Mouse (Mus musculus) heart, adult 2 months (tissue): Measurements from ENCODE around the gene Ppp1r37. TPM values are rescaled to one million over a fixed set of nuclear protein-coding genes. Genes with fewer than 3 reads are reported as not detected.

Source experiments
- DNase-seq, 2 experiments: peaks; one replicate each; pipeline ENCODE4 v3.0.0; 2021
- H3K27ac ChIP-seq: fragments of 200-600 bp; 2 replicates; pipeline ENCODE4 v1.8.1; 2022
- H3K27me3 ChIP-seq: fragments of 200-500 bp; 2 replicates; pipeline ENCODE4 v1.6.1; 2012; ENCODE audit warnings: mild to moderate bottlenecking, low read length, inconsistent platforms, mixed read lengths; ENCODE audit not compliant: control insufficient read depth, insufficient read depth
- H3K36me3 ChIP-seq: fragments of 200-500 bp; 2 replicates; pipeline ENCODE4 v1.6.1; 2012; ENCODE audit warnings: low read length, inconsistent platforms; ENCODE audit not compliant: control insufficient read depth, insufficient read depth
- H3K4me1 ChIP-seq: fragments of 200-500 bp; 2 replicates; pipeline ENCODE4 v1.6.1; 2011; ENCODE audit warnings: low read length; ENCODE audit not compliant: control insufficient read depth, insufficient read depth
- H3K4me3 ChIP-seq: fragments of 200-600 bp; 2 replicates; pipeline ENCODE4 v1.8.1; 2022
- H3K79me2 ChIP-seq: fragments of 200-500 bp; replicated peaks from 2 replicates; pipeline ENCODE4 v1.6.1; 2012; ENCODE audit warnings: mild to moderate bottlenecking, inconsistent platforms, low read length, moderate library complexity, mixed read lengths; ENCODE audit not compliant: control insufficient read depth, insufficient read depth
- H3K9ac ChIP-seq: fragments of 200-500 bp; 2 replicates; pipeline ENCODE4 v1.6.1; 2012; ENCODE audit warnings: low read depth, mild to moderate bottlenecking, control low read depth, inconsistent platforms, low read length, mixed read lengths
- CTCF ChIP-seq: fragments of 200-600 bp; IDR thresholded peaks from 2 replicates; pipeline ENCODE4 v1.8.1; 2022; ENCODE audit warnings: antibody characterized with exemption, mild to moderate bottlenecking, moderate library complexity
- EP300 ChIP-seq: fragments of 200-500 bp; IDR thresholded peaks from 2 replicates; pipeline ENCODE4 v1.6.1; 2011; ENCODE audit warnings: low read depth, low read length, control low read depth; ENCODE audit not compliant: insufficient read depth
- POLR2A ChIP-seq: fragments of 200-500 bp; IDR thresholded peaks from 2 replicates; pipeline ENCODE4 v1.6.1; 2011; ENCODE audit warnings: mild to moderate bottlenecking, low read depth, low read length, control low read depth; ENCODE audit not compliant: insufficient read depth
- WGBS: fragments of 180-500 bp; shearing (Covaris S2); methylation state at CpG from one replicate; pipeline ENCODE4 v1.1.7; 2018; 5-methylcytosine and 5-hydroxymethylcytosine counted together
- intact Hi-C: fragments of 180-260 bp; cut with DNase I; formaldehyde crosslinking; loops from one replicate; pipeline ENCODE4 v1.15.1; 2025
- polyA plus RNA-seq: library from polyadenylated mRNA; depleted of rRNA; stranded (reverse); fragments of >200 nt; gene quantifications from 2 replicates; pipeline ENCODE4 v1.2.3, GENCODE M21; 2012
- total RNA-seq, 2 experiments: library from RNA; stranded (reverse); gene quantifications; 2 replicates each; pipeline ENCODE4 v1.2.3; 2021

The Ppp1r37 gene
- total and polyA plus RNA-seq, 3 experiments: 58.0 to 69.5 (median 66.4) TPM

DNA sequence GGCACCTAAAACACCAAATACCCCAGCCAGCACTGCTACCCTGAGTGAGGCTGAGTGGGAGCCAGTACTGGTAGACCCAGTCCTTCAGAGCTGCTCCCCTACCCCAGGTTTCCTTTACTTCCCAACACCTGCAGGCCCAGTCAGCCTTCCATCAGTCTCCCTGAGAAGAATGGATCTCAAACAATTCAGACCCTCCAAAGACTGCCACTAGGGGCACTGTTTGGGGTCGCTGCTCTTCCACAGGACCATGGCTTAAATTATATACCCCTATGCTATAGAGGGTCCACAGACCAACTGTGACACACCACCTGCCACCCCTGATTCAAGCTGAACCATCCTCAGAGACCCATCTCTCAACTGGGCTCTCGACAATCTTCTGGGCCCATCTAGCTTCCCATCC lies 3.9 kb downstream of the Ppp1r37 start:
- H3K27ac ChIP-seq: peak overlapping the region; percentile 57
- TF ChIP-seq CTCF (peak; percentile 63), EP300 (no peak)
- no peak for DNase-seq
- H3K4me1 ChIP-seq: peaks cover 42% of the 10 kb centered on the region
- H3K4me3 ChIP-seq: no peak overlapping the region
- 62% methylated on average over 2 of the region's 2 CpGs for WGBS
- H3K36me3 ChIP-seq: no peaks in the 10 kb centered on the region; the same call in none of the 2 replicates
- H3K27me3 ChIP-seq: no peaks in the 10 kb centered on the region
- no peak overlapping the region for H3K9ac ChIP-seq
- intact Hi-C loops: no loop called here
- peaks cover 12% of the 10 kb centered on the region for H3K79me2 ChIP-seq

DNA sequence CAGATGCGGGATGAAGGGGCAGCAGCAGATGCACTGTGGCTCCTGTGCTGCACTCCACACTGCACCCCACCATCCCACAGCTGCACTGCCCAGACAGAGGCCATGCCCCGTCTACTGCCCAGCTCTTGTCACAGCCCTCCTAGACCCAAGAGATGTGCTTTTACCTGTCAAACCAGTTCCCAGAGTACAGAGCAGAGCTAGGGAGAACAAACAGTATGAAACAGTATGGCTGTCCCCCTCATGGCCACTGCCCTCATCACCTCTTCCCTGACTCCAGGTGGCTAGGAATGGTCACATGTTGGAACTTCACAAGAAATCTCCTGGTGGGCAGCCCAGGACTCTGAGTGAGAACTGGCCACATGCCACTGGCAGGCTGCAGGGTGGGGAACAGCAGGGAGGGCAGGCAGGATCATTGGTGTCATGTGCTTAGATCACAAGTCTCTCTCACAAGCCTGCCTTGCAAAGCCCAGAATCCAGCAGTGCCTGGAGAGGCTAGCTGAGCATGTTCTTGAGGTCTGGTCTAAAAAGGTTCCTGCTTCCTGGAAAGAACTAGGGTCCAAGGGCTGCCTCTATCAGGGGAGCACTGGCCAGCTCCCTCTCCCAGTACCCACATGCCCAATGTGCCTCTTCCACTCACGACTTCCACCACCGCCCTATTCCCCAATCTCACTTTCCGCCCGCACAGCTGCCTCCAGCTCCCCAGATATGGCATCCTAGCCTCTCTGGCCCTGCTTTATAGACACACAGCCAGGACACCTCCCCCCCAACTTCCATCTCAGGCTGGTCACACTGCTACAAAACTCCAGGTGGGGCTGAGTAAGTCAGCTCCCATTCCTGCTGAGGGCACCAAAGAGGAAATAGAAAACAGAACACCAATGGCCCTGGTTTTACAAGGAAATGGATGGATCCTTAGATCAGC lies 4.6 kb downstream of the Ppp1r37 start:
- Histone ChIP-seq H3K9ac (no peak overlapping the region), H3K4me3 (no peak overlapping the region), H3K27me3 (no peaks in the 10 kb centered on the region), H3K4me1 (peaks cover 42% of the 10 kb centered on the region), H3K36me3 (no peaks in the 10 kb centered on the region; the same call in none of the 2 replicates), H3K79me2 (peaks cover 12% of the 10 kb centered on the region), H3K27ac (peak overlapping the region; percentile 57)
- DNase-seq: peak; percentile 48 to 50
- peak; percentile 50; the same call in 1 of the 2 replicates for TF ChIP-seq POLR2A
- TF ChIP-seq CTCF: no peak
- peak; percentile 79; the same call in 1 of the 2 replicates for TF ChIP-seq EP300
- intact Hi-C loops: no loop called here
- 71% methylated on average over 6 of the region's 6 CpGs for WGBS

DNA sequence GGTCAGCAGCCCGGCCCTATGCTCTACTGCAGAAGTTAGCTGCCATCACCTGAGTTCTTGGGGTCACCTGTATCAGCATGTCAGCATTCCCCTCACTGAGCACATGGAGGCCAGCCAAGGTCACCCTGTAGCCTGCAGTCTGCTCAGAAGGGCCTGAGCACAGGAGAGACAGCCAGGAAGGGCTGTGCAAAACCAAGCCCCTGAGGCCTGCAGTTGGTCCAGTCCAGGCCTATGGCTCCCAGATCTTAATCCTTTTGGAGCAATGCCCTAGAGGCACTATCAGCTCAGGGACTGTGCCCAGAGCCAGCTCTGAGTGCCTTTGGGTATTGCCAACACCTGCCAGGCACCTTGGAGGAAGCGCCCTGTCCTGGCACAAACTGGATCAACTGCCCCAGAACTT lies 5.8 kb downstream of the Ppp1r37 start:
- H3K79me2 ChIP-seq: peaks cover 16% of the 10 kb centered on the region
- H3K9ac ChIP-seq: no peak overlapping the region
- no peak overlapping the region for H3K4me3 ChIP-seq
- H3K4me1 ChIP-seq: peaks cover 42% of the 10 kb centered on the region
- H3K27me3 ChIP-seq: no peaks in the 10 kb centered on the region
- TF ChIP-seq EP300 (no peak), CTCF (no peak), POLR2A (no peak)
- H3K27ac ChIP-seq: no peak overlapping the region; the same call in 1 of the 2 replicates
- peak in 1 of 2 experiments; percentile 22 for DNase-seq
- WGBS: 60% methylated on average over 2 of the region's 2 CpGs
- no peaks in the 10 kb centered on the region; the same call in none of the 2 replicates for H3K36me3 ChIP-seq
- intact Hi-C loops: no loop called here

GRCm38 (mm10) chr7:19554168-19554567 lies 8.7 kb downstream of the Ppp1r37 start:
- Histone ChIP-seq H3K27ac (no peak overlapping the region), H3K9ac (no peak overlapping the region), H3K4me3 (no peak overlapping the region), H3K4me1 (peaks cover 30% of the 10 kb centered on the region), H3K27me3 (no peaks in the 10 kb centered on the region), H3K79me2 (peaks cover 16% of the 10 kb centered on the region), H3K36me3 (no peaks in the 10 kb centered on the region; the same call in none of the 2 replicates)
- 67% methylated on average over 1 of the region's 1 CpGs for WGBS
- intact Hi-C loops: no loop called here
- TF ChIP-seq CTCF (no peak), POLR2A (no peak), EP300 (no peak)
- no peak for DNase-seq

DNA sequence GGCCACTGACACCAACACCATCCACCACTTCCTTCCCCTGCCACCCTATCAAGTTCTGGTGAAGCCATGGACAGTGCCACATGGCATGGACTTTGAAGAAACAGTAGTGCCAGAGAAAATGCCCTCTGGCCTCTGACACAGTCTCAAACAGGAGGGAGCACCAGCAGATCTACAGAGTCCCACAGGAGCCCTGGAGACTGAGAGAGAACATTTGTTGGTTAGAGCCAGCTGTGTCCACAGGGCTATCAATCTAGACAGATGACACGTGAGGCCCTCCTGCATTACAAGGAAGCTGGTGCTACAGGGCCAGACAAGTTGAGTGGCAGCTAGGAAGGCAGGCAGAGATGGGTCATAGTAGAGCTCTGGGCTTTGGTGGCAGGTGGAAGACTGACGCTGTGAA lies 10.4 kb downstream of the Ppp1r37 start:
- DNase-seq: no peak
- H3K9ac ChIP-seq: no peak overlapping the region; the same call in 1 of the 2 replicates

DNA sequence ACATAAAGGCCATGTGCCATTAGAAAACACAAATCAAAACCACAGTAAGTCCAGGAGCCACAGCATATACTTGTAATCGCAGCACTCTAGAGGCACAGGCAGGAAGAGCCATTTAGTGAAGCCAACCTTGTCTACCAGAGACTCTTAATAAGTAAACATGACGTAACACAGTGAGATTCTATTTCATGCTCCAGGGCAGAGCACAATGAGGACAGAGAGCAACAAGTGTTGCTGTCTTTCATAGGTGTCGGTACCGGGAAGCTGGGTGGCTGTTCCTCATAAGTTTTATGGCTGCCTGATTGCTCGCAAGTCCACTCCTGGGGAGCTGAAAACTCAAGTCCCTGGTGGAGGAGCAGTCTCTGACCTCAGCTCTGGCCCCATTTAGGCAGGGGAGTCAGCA lies 11.2 kb downstream of the Ppp1r37 start:
- no peak for DNase-seq
- TF ChIP-seq CTCF (no peak), EP300 (no peak), POLR2A (no peak)
- WGBS: 85% methylated on average over 5 of the region's 5 CpGs
- peaks cover 13% of the 10 kb centered on the region for H3K4me1 ChIP-seq
- no peak overlapping the region for H3K4me3 ChIP-seq
- H3K27me3 ChIP-seq: no peaks in the 10 kb centered on the region
- no peaks in the 10 kb centered on the region for H3K36me3 ChIP-seq
- intact Hi-C loops: no loop called here
- H3K27ac ChIP-seq: no peak overlapping the region
- H3K9ac ChIP-seq: no peak overlapping the region
- H3K79me2 ChIP-seq: peaks cover 17% of the 10 kb centered on the region

More for the DNA sequence above, 10.4 kb downstream of the Ppp1r37 start:
- Histone ChIP-seq H3K79me2 (peaks cover 17% of the 10 kb centered on the region), H3K4me3 (no peak overlapping the region), H3K36me3 (no peaks in the 10 kb centered on the region), H3K4me1 (peaks cover 17% of the 10 kb centered on the region), H3K27ac (no peak overlapping the region), H3K27me3 (no peaks in the 10 kb centered on the region)
- 34% methylated on average over 2 of the region's 2 CpGs for WGBS
- intact Hi-C loops: no loop called here
- TF ChIP-seq EP300 (no peak), CTCF (no peak), POLR2A (no peak)
